Mouse (Mus musculus) erythroblast, embryonic 14.5 days (primary cell): ENCODE results near the gene Syt10.

Experiments
- GATA1 ChIP-seq: IDR thresholded peaks from 2 replicates; pipeline ENCODE4 v1.6.1; 2012; ENCODE audit warnings: low read length, inconsistent platforms, mixed read lengths
- TAL1 ChIP-seq: IDR thresholded peaks from 3 replicates; pipeline ENCODE4 v1.6.1; 2012; ENCODE audit warnings: low read length, inconsistent platforms, mixed read lengths

- TF ChIP-seq GATA1 (no peak), TAL1 (no peak)
Observed at GRCm38 (mm10) chr15:89804478-89804877, 37.2 kb downstream of the Syt10 start.
